Mouse (Mus musculus) CH12.LX (cell line): ENCODE measurements at regions not wholly inside any gene's neighbourhood (a gene's known extent, or its start where the extent isn't known, plus 50 kb on each side); places are given as distances from the start of the nearest gene placed in this dataset.

Experiments used
- DNase-seq: peaks from one replicate; pipeline ENCODE4 v3.0.0-alpha.2; 2013; ENCODE audit errors: extremely low read depth
- H3K27ac ChIP-seq: 2 replicates; pipeline ENCODE4 v1.5.1; 2012; ENCODE audit warnings: low read depth, mild to moderate bottlenecking, control low read depth, moderate library complexity; ENCODE audit not compliant: insufficient read depth
- H3K27me3 ChIP-seq: replicated peaks from 2 replicates; pipeline ENCODE3; 2012; ENCODE audit warnings: inconsistent platforms
- H3K36me3 ChIP-seq, 2 experiments: replicated peaks in 1 of 2; 2 replicates each; pipeline versions ENCODE3 to v1.6.1; 2012; ENCODE audit warnings: inconsistent platforms in 1 of 2, low read length in 1 of 2, mild to moderate bottlenecking in 1 of 2, mixed read lengths in 1 of 2, moderate library complexity in 1 of 2; ENCODE audit not compliant: control insufficient read depth in 1 of 2, insufficient read depth in 1 of 2
- H3K4me1 ChIP-seq, 2 experiments: 2 replicates each; pipeline ENCODE4 v1.6.1; 2012; ENCODE audit warnings: inconsistent platforms in 1 of 2, moderate library complexity in 1 of 2; ENCODE audit not compliant: insufficient read depth in 2 of 2, control insufficient read depth in 1 of 2
- H3K4me2 ChIP-seq: 2 replicates; pipeline ENCODE4 v1.6.1; 2012; ENCODE audit warnings: low read depth, mild to moderate bottlenecking, control low read depth; ENCODE audit not compliant: poor library complexity, insufficient read depth, severe bottlenecking
- H3K4me3 ChIP-seq, 3 experiments: fragments of 150-350 bp in 1 of 3; sonication (generic) in 1 of 3; replicated peaks in 1 of 3; 2 replicates each; pipeline versions ENCODE3 to v1.5.1; 2011 to 2012; ENCODE audit warnings: low read depth in 2 of 3, low read length in 2 of 3, mild to moderate bottlenecking in 2 of 3, moderate library complexity in 2 of 3, control low read depth in 1 of 3, improper control_type of control experiment in 1 of 3, inconsistent platforms in 1 of 3, mixed read lengths in 1 of 3; ENCODE audit not compliant: poor library complexity in 1 of 3
- H3K79me2 ChIP-seq: replicated peaks from 2 replicates; pipeline ENCODE4 v1.6.1; 2012; ENCODE audit warnings: mild to moderate bottlenecking, moderate library complexity; ENCODE audit not compliant: control insufficient read depth, poor library complexity, insufficient read depth, severe bottlenecking; ENCODE audit errors: extremely low read depth
- H3K9ac ChIP-seq: 2 replicates; pipeline ENCODE4 v1.6.1; 2012; ENCODE audit warnings: low read depth, mild to moderate bottlenecking, control low read depth, moderate library complexity; ENCODE audit not compliant: insufficient read depth
- H3K9me3 ChIP-seq: replicated peaks from 2 replicates; pipeline ENCODE3; 2012; ENCODE audit warnings: low read length, inconsistent platforms, mixed read lengths
- BHLHE40 ChIP-seq: IDR thresholded peaks from 2 replicates; pipeline ENCODE4 v1.6.1; 2011; ENCODE audit warnings: mild to moderate bottlenecking, low read depth, low read length, improper control_type of control experiment
- CHD1 ChIP-seq: IDR thresholded peaks from 2 replicates; pipeline ENCODE4 v1.6.1; 2012; ENCODE audit warnings: low read depth, low read length, improper control_type of control experiment, inconsistent platforms
- CTCF ChIP-seq, 2 experiments: IDR thresholded peaks in 1 of 2; conservative IDR thresholded peaks in 1 of 2; 2 replicates each; pipeline ENCODE4 v1.5.1; 2011 to 2012; ENCODE audit warnings: low read depth in 2 of 2, low read length in 2 of 2, improper control_type of control experiment in 1 of 2, inconsistent platforms in 1 of 2, mild to moderate bottlenecking in 1 of 2, moderate library complexity in 1 of 2
- E2F4 ChIP-seq: IDR thresholded peaks from 2 replicates; pipeline ENCODE4 v1.6.1; 2011; ENCODE audit warnings: low read depth, low read length, improper control_type of control experiment; ENCODE audit not compliant: insufficient replicate concordance
- ELF1 ChIP-seq: IDR thresholded peaks from 2 replicates; pipeline ENCODE4 v1.6.1; 2014; ENCODE audit warnings: low read depth, mild to moderate bottlenecking, inconsistent platforms, low read length, improper control_type of control experiment
- EP300 ChIP-seq: IDR thresholded peaks from 2 replicates; pipeline ENCODE4 v1.6.1; 2011; ENCODE audit warnings: low read length, improper control_type of control experiment
- ETS1 ChIP-seq: conservative IDR thresholded peaks from 2 replicates; pipeline ENCODE4 v1.6.1; 2012; ENCODE audit warnings: low read depth, mild to moderate bottlenecking, inconsistent platforms, low read length, improper control_type of control experiment, moderate library complexity
- HCFC1 ChIP-seq: IDR thresholded peaks from 2 replicates; pipeline ENCODE4 v1.6.1; 2012; ENCODE audit warnings: low read depth, mild to moderate bottlenecking, inconsistent platforms, low read length, improper control_type of control experiment
- IRF4 ChIP-seq: IDR thresholded peaks from 2 replicates; pipeline ENCODE4 v1.6.1; 2014; ENCODE audit warnings: low read depth, mild to moderate bottlenecking, inconsistent platforms, low read length, improper control_type of control experiment
- KAT2A ChIP-seq: IDR thresholded peaks from 2 replicates; pipeline ENCODE4 v1.6.1; 2012; ENCODE audit warnings: low read length, improper control_type of control experiment, inconsistent platforms; ENCODE audit not compliant: insufficient replicate concordance
- MAX ChIP-seq: IDR thresholded peaks from 2 replicates; pipeline ENCODE4 v1.6.1; 2011; ENCODE audit warnings: low read length, improper control_type of control experiment
- MAZ ChIP-seq: IDR thresholded peaks from 2 replicates; pipeline ENCODE4 v1.6.1; 2012; ENCODE audit warnings: low read depth, mild to moderate bottlenecking, inconsistent platforms, low read length, improper control_type of control experiment, moderate library complexity
- MEF2A ChIP-seq: IDR thresholded peaks from 2 replicates; pipeline ENCODE4 v1.6.1; 2014; ENCODE audit warnings: low read depth, mild to moderate bottlenecking, inconsistent platforms, low read length, improper control_type of control experiment, borderline replicate concordance
- NRF1 ChIP-seq: IDR thresholded peaks from 2 replicates; pipeline ENCODE4 v1.6.1; 2014; ENCODE audit warnings: low read depth, mild to moderate bottlenecking, inconsistent platforms, low read length, improper control_type of control experiment, moderate library complexity
- POLR2AphosphoS2 ChIP-seq: IDR thresholded peaks from 2 replicates; pipeline ENCODE4 v1.6.1; 2011; ENCODE audit warnings: low read depth, low read length, improper control_type of control experiment
- RAD21 ChIP-seq: IDR thresholded peaks from 2 replicates; pipeline ENCODE4 v1.6.1; 2011; ENCODE audit warnings: low read depth, mild to moderate bottlenecking, low read length, improper control_type of control experiment, moderate library complexity
- RCOR1 ChIP-seq: conservative IDR thresholded peaks from 2 replicates; pipeline ENCODE4 v1.6.1; 2012; ENCODE audit warnings: low read depth, mild to moderate bottlenecking, inconsistent platforms, low read length, improper control_type of control experiment
- SIN3A ChIP-seq: IDR thresholded peaks from 2 replicates; pipeline ENCODE4 v1.6.1; 2012; ENCODE audit warnings: low read length, improper control_type of control experiment, inconsistent platforms
- SMC3 ChIP-seq: IDR thresholded peaks from 2 replicates; pipeline ENCODE4 v1.6.1; 2011; ENCODE audit warnings: low read depth, low read length, improper control_type of control experiment
- TCF12 ChIP-seq: IDR thresholded peaks from 2 replicates; pipeline ENCODE4 v1.6.1; 2014; ENCODE audit warnings: low read depth, mild to moderate bottlenecking, inconsistent platforms, low read length, improper control_type of control experiment
- USF1 ChIP-seq: IDR thresholded peaks from 2 replicates; pipeline ENCODE4 v1.6.1; 2014; ENCODE audit warnings: low read depth, mild to moderate bottlenecking, inconsistent platforms, low read length, improper control_type of control experiment
- ZC3H11A ChIP-seq: IDR thresholded peaks from 2 replicates; pipeline ENCODE4 v1.6.1; 2012; ENCODE audit warnings: low read depth, mild to moderate bottlenecking, inconsistent platforms, low read length, improper control_type of control experiment
- ZKSCAN1 ChIP-seq: IDR thresholded peaks from 2 replicates; pipeline ENCODE4 v1.6.1; 2012; ENCODE audit warnings: low read depth, inconsistent platforms, low read length, improper control_type of control experiment, borderline replicate concordance
- ZMIZ1 ChIP-seq: IDR thresholded peaks from 2 replicates; pipeline ENCODE4 v1.6.1; 2012; ENCODE audit warnings: low read depth, mild to moderate bottlenecking, inconsistent platforms, low read length, improper control_type of control experiment
- dilution Hi-C: fragments of 300-500 bp; cut with MboI; formaldehyde crosslinking; loops from 2 replicates; pipeline ENCODE4 v1.14.3; 2020; ENCODE audit warnings: low sequenced_read_pairs; ENCODE audit not compliant: extremely low pct_unique_long_range_greater_than_20kb, extremely low pct_ligation_motif_present
- in situ Hi-C: fragments of 300-500 bp; cut with MboI; formaldehyde crosslinking; loops from 3 replicates; pipeline ENCODE4 v1.14.3; 2019; ENCODE audit warnings: low sequenced_read_pairs, low pct_ligation_motif_present, low pct_unique_long_range_greater_than_20kb, mixed read lengths

GRCm38 (mm10) chr3:15110037-15110748 is 221.9 kb downstream of the Gm9733 start:
- Histone ChIP-seq H3K79me2 (no peaks in the 10 kb centered on the region), H3K27me3 (no peaks in the 10 kb centered on the region), H3K9me3 (no peaks in the 10 kb centered on the region), H3K9ac (no peak overlapping the region), H3K4me2 (no peak overlapping the region), H3K4me3 (no peak overlapping the region), H3K27ac (no peak overlapping the region), H3K36me3 (no peaks in the 10 kb centered on the region), H3K4me1 (peaks cover 4 to 33% of the 10 kb centered on the region in 2 experiments)
- TF ChIP-seq NRF1 (no peak), TCF12 (no peak), ELF1 (no peak), IRF4 (peak; percentile 56), E2F4 (no peak), SIN3A (no peak), MEF2A (peak; percentile 13; the same call in 1 of the 2 replicates), SMC3 (no peak), ZC3H11A (no peak), MAX (no peak), EP300 (peak; percentile 72; the same call in 1 of the 2 replicates), BHLHE40 (no peak), HCFC1 (no peak), POLR2AphosphoS2 (no peak), CTCF (conservative IDR thresholded peaks at IDR 0.05 in 1 of 2, IDR thresholded peaks at IDR 0.05 in 1 of 2; ENCODE audit: low read depth in 2 of 2, low read length in 2 of 2) (no peak), ZKSCAN1 (no peak), ETS1 (peak; percentile 17; the same call in 1 of the 2 replicates), ZMIZ1 (no peak), RAD21 (no peak), KAT2A (no peak), RCOR1 (no peak), CHD1 (no peak), MAZ (no peak), USF1 (no peak)
- peak; percentile 21 for DNase-seq
- in situ Hi-C loops: no loop called here
- dilution Hi-C loops: no loop called here
